Mouse (Mus musculus) lung, postnatal 14 days (tissue): ENCODE results near the gene Tldc1.
A peak's percentile ranks its signal among the peaks of the same experiment; 100 is the strongest.

ENCODE experiments used
- DNase-seq: peaks from one replicate; pipeline ENCODE4 v3.0.0; 2021

Gene Tldc1

DNA sequence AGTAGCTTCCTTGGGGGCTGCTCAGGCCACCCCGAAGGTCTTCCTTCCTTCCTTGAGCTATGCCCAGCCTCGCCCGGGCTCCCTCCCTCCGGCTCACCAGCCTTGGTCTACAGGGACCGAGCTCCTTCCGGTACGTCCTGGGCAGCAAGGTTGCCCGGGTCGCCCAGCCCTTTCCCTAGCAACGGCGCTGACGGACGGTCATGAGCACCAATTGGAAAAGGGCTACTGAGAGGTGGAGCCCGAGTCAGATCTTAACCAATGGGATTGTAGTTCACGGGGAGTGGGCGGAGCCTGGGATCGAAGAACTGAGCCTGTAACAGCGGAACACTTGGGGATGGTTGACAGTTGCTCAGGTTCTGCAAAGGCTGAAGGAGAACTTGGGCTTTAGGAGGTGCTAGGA, at the start of gene Tldc1:
Gene Tldc1, minus strand, starts transcription at position 154 of the 400 bp plus-strand sequence.
- DNase-seq: peak; percentile 100

DNA sequence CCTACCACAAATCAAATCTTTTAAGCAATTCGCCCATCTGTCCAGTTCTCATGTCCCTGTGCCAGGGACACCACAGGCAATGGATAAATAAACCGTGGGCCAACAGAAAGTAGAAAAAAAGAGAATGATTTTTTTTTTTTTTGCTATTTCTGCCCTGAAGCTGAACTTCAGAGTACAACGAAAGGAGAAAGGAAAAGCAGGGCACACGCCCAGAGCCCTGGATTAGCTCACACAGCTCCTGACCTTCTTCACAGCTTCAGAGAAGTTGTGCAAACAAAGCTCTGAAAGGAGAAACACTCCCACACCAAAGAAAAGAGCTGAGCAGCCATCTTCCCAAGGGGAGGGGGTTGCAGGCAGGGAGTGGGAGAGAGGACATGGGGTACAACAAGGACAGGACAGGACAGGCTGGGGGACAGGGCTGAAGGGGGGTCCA, 49.5 kb upstream of the Tldc1 start:
- no peak for DNase-seq

DNA sequence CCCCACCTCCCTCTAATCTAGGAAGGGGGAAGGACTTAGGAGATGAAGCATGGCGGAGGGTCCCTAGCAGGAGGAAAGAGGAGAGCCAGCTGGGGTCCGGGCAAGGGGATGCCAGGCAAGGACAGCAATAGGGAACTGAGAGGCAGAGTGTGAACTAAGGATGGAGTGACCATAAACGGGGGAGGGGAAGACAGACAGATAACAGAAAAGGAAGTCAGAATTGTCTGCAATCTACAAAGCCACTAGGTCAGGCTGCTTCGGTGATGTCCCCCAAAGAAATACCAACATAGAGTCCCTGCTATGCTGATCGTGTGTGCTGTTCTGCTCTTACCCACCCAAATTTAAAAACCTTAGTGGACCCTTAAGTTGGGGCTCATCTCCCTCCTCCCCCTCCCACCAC, 48.8 kb upstream of the Tldc1 start:
- no peak for DNase-seq

DNA sequence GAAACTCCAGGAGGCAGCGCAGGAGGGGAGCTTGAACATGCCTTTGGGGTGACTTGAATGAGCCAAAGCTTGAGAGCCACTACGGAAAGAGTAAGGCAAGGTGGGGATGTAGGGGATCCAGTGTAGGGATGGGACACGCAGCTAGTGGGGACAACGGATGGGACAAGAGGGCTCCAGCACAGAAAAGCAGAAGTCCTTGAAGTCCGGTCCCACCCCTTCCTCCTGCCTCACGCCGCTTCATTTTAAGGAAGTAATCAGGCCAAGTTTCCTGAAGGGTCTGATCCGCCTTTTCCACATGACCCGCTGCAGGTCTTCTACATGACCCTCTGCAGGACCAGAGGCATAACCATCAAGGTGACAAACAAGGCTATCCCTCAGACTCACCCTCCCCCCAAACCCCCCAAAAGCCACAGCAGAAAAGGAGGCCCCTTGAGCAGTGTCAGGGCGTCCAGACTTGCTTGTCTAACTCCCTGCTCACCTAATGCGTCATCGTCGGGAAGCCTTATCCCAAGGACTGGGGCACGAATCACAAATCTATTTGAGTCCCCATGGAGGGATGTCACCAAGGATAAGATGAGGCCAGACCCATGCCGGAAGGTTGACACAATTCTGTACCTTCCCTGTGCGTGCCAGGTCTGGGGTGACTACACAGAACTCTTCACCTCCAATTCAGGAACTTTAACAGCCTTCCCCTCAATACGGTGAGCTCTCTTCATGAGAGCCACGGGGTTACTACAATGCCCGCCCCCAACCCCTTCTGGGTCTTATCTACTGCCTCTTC, 47.9 kb upstream of the Tldc1 start:
- no peak for DNase-seq

DNA sequence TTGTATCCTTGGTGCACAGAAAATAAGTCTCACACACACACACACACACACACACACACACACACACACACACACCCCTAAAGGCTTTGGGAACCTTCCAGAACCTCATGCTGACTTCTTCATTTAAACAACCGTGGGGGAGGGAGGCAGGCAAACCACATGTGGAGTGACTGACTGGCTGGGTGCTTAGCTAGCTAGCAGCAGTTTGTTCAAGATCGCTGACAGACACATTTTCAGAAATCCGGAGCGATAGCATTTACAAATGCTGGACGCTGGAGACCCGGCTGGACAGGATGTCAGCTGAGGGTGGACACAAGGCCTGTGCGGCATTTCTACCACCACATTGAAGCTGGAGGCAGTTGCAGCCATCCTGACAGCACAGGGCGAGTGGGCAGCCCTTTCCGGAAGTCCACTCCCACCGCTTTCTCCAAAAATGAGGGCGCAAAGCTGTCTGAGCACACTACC, 46.6 kb upstream of the Tldc1 start:
- DNase-seq: no peak

DNA sequence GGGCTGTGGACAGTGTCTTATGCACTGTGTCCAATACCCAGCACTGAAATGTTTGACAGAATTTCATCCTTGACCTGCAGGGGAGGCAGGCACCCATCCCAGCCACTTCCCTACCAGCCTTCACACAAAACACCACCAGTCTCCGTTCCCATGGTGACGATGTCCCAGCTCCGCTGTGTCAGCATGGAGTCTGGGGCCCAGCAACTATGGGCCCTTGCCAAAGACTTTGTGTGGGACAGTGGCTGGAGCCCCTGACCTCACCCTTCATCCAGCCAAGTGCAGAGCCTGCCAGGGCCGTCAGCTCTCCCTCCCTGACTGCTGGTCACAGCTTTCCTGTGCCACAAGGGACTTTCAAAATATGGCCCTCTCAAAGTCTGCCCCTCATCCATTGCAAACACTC, 45.9 kb upstream of the Tldc1 start:
- no peak for DNase-seq

DNA sequence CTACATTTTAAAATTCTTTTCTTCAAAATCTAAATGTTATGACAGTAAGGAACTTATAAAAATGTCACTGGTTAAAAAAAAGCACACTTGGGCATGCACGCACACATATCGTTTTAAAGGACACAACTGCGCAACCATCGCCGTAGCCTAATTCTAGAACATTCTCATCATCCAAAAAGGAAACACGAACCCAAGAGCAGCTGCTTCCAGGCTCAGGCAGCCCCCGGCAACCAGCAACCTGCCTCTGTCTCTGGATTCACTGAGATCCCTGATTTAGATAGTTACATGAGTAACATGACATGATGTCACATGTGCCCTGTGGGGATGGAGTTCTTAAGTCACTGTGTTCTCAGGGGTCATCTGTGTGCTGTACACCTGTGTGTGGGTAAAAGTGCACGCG, 45.1 kb upstream of the Tldc1 start:
- DNase-seq: no peak

DNA sequence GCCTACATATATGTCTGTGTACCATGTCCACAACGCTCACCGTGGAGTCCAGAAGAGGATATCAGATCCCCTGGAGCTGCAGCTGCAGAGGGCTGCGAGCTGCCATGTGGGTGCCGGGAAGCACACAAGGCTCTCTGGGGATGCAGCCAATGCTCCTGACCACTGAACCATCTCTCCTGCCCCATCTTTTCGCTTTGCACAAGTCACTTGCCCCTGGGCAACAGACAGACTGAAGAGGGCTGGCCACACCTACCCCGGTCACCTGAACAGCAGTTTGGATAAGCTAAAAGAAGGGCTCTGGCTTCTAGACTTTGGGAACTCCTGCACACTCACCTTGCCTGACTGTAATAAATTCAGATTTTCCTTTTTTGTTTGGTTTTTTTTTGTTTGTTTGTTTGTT, 43.5 kb upstream of the Tldc1 start:
- DNase-seq: no peak

DNA sequence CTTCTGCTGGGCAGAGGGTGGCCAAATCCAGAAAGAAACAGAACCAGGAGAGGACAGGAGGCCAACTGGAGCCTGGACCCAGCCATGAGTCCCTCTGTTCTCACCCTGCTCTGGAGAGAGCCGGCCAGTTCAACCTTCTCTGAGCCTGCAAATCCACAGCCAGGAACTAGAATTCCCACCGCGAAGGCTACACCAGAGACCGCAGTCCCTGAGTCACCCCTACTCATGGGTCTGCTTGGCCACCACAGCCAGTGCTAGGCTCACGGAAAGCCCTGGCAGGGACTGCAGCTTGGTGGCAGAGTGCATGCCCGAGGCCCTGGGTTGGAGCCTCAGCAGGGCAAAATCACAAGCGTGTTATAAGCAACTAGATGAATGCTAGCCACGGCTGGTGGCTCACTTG, 41.8 kb upstream of the Tldc1 start:
- no peak for DNase-seq

DNA sequence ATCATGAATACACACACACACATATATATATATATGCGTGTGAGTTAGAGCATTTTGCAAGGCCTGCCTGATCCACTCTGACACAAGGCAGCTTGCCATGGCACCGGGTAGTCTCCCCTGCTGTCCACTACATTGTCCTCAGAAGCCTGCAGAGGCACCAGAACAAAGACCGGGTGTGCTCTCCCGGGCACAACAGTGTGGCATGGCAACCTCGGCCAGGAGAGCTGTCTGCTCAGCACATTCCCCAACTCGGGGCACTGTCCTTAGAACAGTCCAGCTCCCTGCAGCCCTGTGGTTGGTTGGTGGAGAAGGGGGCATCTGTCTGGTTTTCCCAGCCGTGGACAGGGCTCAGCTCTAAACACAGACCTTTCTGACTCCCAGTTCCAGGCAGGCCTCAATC, 41.1 kb upstream of the Tldc1 start:
- no peak for DNase-seq

DNA sequence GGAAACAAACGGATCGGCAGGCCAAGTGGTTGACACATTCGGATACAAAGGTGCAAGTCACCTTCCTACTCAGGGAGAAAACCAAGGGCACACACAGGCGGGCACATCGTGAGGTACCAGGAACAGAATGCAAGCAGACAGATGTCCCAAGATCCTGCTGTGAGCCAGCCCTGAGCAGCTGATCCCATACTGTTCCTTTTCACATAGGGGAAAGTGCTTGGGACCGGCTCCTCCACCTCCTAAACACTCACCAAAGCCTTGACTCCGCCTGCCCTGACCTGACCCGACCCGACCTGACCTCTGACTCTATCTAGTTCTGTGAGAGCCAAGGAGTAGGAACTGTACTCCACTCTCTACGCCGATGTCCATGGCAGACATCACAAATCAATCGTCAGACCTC, 39.2 kb upstream of the Tldc1 start:
- DNase-seq: no peak

DNA sequence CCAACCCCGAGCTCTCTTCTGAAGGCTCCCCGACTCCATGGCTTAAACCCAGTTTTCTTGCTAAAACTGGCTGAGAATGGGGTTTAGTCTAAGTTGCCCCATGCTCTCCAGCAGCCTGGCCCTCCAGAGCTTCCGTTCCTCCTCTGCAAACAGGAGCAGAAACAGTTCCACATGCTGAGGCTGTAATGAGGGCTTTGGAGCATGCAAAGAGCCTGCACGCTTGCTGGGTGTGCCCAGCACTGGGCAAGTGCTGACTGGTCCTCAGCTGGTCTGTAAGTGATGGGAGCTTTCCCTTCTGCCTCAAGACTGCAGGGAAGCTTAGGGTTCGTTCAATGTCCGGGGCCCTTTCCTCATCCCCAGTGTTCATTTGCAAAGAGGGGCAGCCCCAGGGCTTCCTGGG, 38.0 kb upstream of the Tldc1 start:
- DNase-seq: no peak

DNA sequence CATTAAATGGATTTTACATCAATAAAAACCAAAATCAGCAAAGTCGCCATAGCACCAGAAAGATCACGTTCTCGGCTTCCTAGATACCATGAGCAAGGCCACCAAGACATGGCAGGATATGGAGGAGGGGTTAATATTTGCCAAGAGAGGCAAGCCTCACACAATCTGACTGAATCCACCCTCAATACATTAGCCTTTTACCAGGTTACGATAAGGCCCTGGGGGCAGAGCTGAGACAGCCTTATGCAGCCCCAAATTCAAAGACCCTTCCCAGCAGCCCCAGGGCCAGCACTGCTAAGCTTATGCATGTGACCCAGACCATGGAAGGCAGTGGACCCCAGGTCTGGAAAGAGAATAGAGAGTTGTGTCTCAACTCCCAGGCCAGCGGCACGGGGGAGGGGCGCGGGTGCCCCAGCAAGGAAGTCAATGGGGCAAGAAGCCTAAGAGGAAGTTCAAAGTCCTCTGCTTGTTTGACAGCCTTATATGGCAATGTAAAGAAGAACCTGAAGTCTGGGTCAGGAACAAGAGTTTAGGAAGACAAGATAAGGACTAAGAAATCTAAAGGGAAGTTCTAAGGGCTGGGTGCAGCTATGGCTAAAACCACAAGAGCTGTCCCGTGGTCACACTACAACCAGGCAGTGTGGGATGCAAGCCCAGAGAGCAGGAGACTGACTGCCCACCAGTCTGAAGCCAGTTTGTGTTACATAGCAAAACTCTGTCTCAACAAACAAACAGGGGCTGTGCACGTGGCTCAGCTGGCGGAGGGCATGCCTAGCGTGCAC, 34.6 kb upstream of the Tldc1 start:
- DNase-seq: peak; percentile 41

DNA sequence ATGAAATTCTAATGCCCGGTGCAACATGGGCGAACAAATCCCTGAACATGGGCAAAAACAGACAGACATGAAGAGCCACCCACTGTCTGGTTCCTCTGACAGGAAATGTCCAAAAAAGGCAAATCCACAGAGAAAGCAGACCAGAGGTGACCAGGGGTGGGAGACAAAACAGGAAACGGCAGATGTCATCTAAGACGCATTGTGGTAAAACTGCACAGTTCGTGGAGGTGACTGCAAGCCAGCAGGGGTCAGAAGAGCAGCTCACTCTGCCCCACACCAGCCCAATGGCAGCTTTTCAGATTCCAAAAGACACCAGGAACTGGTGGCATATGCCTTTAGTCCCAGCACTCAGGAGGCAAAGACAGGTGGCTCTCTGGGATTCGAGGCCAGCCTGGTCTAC, 33.7 kb upstream of the Tldc1 start:
- DNase-seq: peak; percentile 23

DNA sequence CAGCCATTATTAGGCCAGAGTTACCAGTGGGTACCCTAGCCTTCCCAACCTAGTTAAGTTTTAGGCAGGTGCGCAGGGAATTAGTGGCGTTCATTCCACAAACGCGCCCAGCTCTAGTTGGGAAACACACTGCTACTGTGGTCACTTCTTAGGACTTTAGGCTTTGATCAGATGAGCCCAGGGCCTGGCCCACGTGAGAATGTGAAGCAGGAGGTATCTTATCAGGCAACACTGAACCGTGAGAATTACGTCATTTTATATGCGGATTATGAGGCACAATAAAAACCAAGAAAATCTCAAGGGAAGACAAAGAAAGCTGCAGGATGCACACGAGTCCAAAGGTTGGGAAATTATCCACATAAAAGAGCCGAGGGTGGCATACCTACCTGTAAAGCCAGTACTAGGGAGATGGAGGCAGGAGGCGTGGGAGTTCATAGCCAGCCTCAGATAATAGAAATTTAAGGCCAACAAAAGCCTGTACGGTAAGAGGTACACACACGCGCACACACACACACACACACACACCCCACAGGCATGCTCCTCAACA, 32.8 kb upstream of the Tldc1 start:
- no peak for DNase-seq

DNA sequence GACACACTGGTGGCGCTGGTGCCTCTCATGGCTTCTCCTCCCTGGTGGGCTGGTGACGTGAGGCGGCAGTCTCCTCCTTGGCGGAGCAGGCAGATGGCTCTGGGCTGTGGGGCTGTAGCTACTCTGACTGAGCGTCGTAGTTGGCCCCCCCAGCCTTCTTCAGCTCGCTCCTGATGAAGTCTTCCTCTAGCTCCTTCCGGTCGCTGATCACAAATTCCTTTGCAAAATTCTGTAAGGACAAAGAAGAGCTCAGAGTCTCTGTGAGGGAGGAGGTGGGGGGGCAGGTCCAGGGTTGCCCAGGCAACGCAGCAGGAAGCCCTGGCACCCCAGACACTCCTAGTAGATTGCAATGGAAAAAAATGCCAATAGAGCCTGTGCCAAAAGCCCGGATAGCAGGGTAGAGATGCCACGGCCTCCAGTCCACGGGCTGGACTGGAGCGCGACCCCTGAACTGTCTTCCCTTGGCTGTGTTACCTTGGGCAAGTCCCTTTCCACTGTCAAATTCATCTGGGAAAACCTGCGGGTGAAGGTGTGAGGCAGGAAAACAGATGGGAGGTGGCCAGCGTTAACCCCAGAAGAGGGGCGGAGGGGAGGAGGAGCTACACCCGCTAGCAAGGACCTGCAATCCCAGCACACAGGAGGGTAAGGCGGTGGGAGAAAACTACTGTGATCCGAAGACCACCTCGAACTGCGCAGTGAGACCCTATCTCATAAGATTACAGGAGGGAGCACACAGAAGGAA, 32.1 kb upstream of the Tldc1 start:
- DNase-seq: no peak

DNA sequence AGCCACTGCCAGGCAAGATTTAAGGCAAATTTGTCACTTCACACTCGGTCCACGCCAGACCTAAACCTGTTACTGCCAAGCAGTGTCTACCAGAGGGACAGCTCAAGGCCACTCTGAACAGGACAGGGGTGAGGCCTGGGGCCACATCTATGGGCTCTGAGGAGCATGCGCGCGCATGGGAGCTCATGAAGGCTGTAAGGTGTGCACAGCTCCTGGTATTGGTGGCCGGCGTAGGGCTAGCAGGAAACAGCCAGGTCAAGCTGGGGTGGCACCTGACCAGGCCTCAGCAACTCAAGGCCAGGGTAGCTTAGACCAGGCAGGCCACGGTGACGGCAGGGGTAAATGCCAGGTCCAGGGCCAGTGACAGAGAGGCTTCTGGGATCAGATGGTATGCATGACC, 31.4 kb upstream of the Tldc1 start:
- DNase-seq: no peak

DNA sequence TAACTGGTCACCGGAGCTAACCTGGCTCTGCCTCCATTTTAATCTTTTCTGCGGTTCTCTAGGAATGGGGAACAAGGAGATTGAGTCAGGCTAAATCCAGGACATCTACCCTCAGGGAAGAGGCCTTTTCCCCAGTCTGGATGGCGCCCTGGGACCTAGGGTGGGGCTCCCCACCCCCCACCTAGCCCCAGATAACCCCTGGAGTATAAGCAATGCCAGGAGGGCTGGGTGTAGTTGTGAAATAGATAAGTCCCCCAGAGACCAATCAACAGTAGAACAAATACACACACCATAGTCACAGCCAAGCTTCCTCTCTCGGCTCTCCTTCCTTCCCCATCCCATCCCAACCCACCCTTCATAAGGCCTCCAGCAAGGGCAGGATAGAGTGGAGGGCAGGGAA, 29.5 kb upstream of the Tldc1 start:
- no peak for DNase-seq

DNA sequence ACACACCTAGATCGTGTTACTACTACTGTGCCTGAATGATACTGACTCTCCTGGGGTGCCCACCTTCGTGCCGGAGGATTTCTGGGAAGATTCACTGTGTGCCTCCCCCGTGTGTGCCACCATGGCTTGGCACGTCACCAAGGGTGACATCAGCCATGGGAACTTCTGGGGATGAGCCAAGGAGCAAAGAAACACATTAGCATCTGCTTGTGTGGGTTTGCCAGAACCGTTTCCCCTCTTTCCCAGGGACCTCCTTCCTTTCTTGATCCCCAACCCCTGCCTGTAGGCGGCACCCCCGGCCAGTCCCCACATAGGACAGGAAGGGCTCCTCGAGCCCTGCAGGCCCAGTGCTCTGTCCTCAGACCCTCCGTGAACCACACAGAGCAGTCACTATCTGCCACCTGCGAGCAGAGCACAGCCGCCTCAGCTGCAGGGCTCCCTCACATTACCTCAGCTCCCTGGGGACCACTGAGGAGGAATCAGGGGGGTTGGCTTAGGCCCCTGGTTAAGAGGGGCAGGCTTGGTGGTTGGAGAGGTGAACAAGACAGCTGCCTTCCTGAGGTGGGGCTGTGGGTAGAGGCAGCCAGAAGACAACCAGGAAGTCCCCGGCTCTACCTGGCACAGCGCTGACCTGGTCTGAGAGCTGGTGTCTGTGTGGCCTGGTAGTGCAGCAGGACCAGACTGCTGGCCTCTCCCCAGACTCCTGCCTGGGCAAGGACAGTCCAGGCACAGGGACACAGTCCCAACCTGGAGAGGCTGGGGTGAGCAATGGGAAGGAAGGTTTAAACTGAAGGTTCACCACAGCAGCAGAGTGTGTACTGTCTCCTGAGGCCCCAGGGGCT, 28.4 kb upstream of the Tldc1 start:
- peak; percentile 37 for DNase-seq

DNA sequence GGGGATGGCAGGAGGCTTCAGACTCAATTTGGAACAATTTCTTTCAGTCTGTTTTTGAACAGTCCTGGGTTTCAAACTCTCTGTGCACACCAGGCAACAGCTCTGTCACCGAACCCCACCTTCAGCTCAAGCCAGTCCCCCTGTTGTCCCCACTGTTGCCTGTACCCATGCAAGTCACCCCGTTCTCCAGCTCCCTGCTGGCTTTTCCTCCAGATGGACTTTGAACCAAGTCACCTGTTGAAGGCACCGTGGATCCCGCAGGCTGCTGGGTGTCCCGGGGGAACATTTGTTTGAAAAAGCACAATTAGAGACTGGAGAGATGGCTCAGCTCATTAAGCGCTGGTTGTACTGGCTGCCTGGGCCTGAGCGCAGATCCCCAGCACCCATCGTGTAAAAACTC, 27.1 kb upstream of the Tldc1 start:
- no peak for DNase-seq

DNA sequence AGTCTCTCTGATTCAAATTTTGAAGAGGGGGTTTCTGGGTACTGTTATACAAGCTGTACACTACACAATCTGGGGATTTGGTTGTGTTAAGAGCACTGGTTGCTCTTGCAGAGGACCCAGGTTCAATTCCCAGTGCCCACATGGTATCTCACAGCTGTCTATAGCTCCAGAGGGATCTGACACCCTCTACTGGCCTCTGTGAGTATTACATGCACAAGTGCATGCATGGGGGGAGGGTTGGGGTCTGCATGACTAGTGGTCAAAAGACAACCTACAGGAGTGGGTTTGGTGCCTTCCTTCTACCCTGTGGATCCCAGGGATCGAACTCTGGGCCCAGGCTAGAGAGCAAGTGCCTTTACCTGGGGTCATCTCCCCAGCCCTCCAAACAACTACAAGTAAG, 24.4 kb upstream of the Tldc1 start:
- no peak for DNase-seq

DNA sequence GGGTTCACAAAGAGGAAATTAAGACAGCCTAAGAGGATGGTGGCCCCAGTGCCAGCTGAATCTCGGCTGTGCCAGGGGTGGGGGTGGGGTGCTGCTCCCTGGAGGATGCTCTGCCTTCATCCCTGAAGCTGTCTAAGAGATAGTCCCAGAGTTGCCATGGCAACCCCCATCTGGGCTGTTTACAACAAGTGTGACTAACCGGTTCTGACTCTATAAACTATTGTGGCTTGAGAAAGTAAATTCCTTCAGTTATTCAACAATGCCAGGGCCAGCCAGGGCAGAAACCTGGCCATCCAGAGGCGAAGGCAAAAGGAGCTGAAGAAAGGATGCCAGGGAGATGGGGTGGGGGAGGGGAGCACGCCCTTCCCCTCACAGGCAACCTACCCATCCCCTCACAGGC, 23.0 kb upstream of the Tldc1 start:
- no peak for DNase-seq

DNA sequence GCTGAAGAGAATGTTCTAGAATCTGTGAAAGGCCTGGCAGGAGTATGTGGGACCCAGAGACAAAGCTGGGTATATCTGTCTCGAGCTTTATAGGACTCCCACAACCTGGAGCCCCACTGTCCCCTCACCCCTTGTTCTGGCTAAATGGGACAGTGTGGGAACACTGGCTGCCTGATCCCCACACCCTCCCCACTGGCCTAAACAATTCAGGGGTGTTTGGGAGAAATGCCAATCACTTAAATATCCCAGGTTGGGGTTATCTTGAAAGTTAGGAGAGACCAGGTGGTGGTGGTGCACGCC, 20.7 kb upstream of the Tldc1 start:
- DNase-seq: no peak
